Mouse (Mus musculus): ENCODE measurements at regions not wholly inside any gene's neighbourhood (a gene's known extent, or its start where the extent isn't known, plus 50 kb on each side); places are given as distances from the start of the nearest gene placed in this dataset.

DNA sequence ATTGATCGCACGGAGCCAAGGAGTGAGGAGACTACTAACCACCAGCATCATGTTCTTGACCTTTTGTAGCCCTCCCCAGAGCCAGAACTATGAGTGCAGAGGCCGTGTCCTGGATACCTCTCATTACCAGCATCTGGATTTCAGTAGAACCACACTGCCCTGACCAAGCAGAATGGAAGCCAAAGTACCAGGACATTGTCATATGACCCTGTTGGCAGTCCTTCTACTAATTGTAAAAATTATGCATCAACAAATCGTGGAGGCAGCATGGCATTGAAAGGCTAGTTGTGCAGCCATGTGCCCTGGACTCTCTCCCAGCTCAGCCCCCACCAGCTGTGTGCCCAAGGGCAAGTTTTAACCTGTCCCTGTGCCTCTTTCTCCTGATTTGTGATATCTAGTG lies 135.6 kb upstream of the Dock1 start:
- DNase-seq (ENCODE audit: low spot score in 2 of 2): peak in 1 of 2 experiments; percentile 16

DNA sequence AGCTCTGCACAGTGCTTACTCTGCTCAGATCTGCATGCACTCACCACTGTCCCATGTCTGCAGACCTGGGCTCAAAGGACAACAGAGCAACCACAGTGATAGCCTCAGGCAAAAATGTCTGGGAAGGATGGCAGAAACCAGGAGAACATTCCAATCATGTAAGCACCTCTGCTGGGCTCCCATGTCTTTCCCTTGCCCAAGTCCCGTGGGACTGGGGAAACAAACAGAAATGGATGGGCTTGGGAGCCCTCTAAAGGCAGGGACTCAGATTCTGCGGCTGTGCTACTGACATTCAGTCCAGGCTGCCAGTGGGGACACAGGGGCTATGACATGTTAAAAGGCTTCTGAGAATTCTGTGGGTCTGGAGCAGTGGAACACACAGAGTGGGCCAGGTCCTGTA lies 128.8 kb upstream of the Dock1 start:
- DNase-seq (ENCODE audit: low spot score in 2 of 2): no peak

- DNase-seq (ENCODE audit: low spot score in 2 of 2): no peak
Observed at GRCm38 (mm10) chr7:134546187-134546586, 124.3 kb upstream of the Dock1 start.

GRCm38 (mm10) chr7:134549286-134549919 lies 121.1 kb upstream of the Dock1 start:
- DNase-seq (ENCODE audit: low spot score in 2 of 2): no peak

- peak in 1 of 2 experiments; percentile 30 for DNase-seq (ENCODE audit: low spot score in 2 of 2)
Observed at GRCm38 (mm10) chr7:134550221-134550809, 120.1 kb upstream of the Dock1 start.

DNA sequence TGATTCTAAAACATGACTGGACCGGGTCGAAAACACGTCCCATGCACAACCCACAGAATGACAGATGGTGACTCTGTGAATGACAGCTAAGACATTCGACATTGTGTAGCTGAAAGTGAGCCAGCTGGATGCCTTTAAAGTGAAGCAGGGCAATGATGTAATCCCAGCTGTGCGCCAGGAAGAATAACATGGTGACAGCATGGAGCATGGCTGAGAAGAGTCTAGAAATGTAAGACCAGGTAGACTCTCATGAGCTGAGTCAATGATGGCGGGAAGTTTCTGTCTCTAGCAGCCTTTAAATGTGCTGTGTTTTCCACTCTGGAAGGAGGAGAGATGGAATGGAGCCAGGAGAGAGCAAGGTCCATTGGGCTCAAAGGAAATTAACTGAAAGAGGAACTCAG lies 118.4 kb upstream of the Dock1 start:
- no peak for DNase-seq (ENCODE audit: low spot score in 2 of 2)

DNA sequence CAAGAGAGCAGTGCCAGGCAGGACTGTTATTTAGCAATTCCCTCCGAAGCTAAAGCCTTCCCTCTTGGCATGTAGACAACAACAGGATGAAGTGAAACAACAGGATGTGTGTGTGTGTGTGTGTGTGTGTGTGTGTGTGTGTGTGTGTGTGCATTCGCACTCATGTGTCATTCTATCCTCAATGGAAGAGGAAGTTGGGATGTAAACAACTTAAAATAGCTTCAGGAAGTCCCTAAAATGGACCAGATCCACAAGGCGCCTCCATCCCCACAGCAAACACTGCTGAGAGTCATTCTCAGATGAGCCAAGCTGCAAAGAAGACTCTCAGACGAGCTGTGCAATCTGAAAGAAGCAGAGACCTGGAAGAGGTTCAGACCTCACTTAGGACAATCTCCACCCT lies 114.4 kb upstream of the Dock1 start:
- no peak for DNase-seq (ENCODE audit: low spot score in 2 of 2)

- peak; percentile 26 to 46 for DNase-seq (ENCODE audit: low spot score in 2 of 2)
Observed at GRCm38 (mm10) chr7:134566322-134566721, 104.1 kb upstream of the Dock1 start.

- no peak for DNase-seq (ENCODE audit: low spot score in 2 of 2)
Observed at GRCm38 (mm10) chr7:134569247-134569646, 101.2 kb upstream of the Dock1 start.

- DNase-seq (ENCODE audit: low spot score in 2 of 2): no peak
Observed at GRCm38 (mm10) chr7:134570176-134570810, 100.2 kb upstream of the Dock1 start.

- DNase-seq (ENCODE audit: low spot score in 2 of 2): no peak
Observed at GRCm38 (mm10) chr7:134581746-134582145, 88.7 kb upstream of the Dock1 start.

DNA sequence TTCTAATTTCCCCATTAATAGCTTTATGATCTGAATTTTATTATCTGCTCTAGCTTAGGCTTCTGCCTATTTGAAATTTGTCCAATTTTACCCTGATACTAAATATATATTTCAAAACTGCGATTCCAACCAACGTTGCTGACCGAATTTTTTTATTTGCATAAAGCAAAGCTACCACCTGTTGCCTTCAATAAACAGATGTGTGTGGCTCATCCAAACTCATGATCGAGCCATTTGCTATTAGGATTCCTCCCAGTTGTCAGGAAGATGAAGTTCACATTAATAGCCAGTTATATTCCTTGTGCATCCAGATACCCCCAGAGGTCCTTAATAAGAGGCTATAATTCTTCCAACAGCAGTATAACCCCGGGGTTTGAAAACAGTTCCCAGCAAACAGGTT lies 85.0 kb upstream of the Dock1 start:
- no peak for DNase-seq (ENCODE audit: low spot score in 2 of 2)

- no peak for DNase-seq (ENCODE audit: low spot score in 2 of 2)
Observed at GRCm38 (mm10) chr7:134586990-134587389, 83.5 kb upstream of the Dock1 start.

- DNase-seq (ENCODE audit: low spot score in 2 of 2): no peak
Observed at GRCm38 (mm10) chr7:134607886-134608285, 62.6 kb upstream of the Dock1 start.

- no peak for DNase-seq (ENCODE audit: low spot score in 2 of 2)
Observed at GRCm38 (mm10) chr7:134610159-134610558, 60.3 kb upstream of the Dock1 start.

GRCm38 (mm10) chr7:134611371-134611770 lies 59.1 kb upstream of the Dock1 start:
- DNase-seq (ENCODE audit: low spot score in 2 of 2): no peak

GRCm38 (mm10) chr7:134612175-134612633 lies 58.2 kb upstream of the Dock1 start:
- peak in 1 of 2 experiments; percentile 39 for DNase-seq (ENCODE audit: low spot score in 2 of 2)

- DNase-seq (ENCODE audit: low spot score in 2 of 2): no peak
Observed at GRCm38 (mm10) chr7:134619220-134619975, 51.1 kb upstream of the Dock1 start.

DNA sequence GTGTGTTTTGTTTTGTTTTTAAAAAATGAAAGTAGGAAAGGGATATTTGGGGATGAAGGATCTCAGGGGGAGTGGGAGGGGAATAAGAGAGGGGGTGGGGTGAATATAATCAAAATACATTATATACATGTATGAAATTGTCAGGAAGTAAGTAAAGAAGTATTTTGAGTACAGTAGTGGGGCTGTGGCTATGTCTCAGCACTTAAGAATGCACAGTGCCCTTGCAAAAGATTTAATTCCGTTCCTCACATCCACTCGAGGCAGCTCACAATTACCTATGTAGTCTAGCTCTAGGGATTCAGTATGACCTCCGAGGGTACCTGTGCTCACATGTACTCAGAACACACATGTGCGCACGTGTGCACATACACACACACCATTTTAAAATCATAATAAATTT lies 50.4 kb upstream of the Dock1 start:
- DNase-seq (ENCODE audit: low spot score in 2 of 2): no peak
